Mouse (Mus musculus): ENCODE results near the gene Thtpa. TPM values are rescaled to one million over a fixed set of nuclear protein-coding genes. Genes with fewer than 3 reads are reported as not detected.

The Thtpa gene
- total RNA-seq, 2 experiments from 2014 or later: 13.2 to 17.5 TPM

- no peak for DNase-seq
These were observed 16.9 kb upstream of the Thtpa start for GRCm38 (mm10) chr14:55077481-55078365.

DNA sequence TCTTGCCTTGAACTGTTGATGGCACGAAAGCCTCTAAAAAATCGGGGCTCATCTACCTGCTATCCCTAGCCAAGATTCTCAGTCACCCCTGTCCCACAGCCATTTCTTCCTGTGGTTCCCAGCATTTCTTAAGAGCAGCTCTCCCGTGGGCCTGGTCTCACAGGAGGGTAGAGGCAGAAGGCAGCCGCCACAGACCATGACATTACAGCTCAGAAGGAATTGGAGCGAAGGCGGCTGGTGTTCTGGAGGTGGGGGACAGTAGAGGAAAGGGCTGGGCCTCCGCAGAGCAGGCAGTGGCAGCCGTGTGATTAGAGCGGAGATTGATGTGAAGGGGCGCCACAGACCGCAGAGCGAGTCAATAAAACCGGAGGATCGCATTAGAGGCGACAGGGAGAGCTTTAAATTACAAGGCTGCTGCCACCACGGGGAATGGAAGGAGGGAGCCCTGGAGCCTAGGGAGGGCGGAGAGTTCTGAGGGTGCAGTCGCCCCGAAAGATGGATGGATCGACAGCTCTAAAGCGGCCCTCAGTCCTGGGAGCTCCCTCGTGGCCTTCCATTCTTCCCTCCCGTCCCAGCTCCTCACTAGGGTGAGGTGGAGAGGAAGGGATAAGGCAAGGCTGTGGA is 16.1 kb upstream of the Thtpa start:
- no peak for DNase-seq

GRCm38 (mm10) chr14:55079214-55079970 is 15.2 kb upstream of the Thtpa start:
- peak; percentile 83 for DNase-seq

DNA sequence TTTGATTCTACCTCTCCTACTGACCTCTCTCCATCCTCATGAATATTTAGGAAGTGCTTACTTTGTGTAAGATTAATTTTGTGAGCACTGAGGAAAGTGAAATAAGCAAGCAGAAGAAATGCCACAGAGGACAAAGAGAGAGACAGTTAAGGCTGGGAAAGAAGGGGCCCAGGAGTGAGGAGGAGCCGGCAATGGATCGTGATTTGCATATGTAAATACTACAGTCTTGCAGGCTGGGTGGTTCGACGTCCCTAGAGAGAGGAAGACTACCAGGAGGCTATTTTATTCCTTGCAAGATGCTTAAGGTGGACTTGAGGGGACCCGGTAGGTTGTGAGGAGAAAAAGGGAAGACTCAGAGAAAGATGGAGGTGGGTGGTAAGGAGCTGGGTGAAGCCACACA is 13.5 kb upstream of the Thtpa start:
- DNase-seq: no peak

- no peak for DNase-seq
These were observed 11.1 kb upstream of the Thtpa start for GRCm38 (mm10) chr14:55083481-55083880.

DNA sequence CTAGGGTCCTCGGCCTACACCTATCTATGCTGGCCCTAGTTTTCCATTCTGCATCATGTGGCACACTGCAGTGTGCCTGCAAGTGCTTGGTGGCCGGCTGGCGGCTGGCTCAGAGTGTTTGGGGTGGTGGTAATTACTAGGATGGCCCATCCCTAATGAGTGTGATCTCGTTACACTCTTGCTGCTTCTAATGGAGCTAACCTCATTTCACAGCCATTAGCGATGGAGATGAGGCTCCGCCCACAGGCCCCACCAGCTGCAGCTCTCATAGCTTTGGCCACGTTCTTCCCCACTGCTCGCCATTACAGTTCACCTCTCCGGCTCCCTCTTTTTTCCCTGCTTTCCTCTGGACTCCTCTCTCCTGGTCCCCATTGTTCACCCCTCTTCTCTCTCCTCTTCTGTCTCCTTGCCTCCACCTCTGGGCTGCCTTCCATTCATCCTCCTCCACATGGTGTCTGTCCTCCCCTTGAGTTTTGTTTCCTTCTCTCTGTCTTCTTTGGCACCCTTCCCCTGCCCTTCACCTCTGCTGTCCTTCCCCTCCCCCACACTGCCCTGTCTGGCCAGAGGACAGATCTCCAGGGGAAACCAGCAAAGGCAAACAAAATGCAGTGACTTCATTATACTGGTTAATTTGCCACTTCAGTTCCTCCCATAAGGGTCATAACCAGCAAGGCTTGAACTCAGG is 9.1 kb upstream of the Thtpa start:
- DNase-seq: no peak

- no peak for DNase-seq
These were observed 8.5 kb upstream of the Thtpa start for GRCm38 (mm10) chr14:55086009-55086514.

GRCm38 (mm10) chr14:55089199-55089947 is 5.2 kb upstream of the Thtpa start:
- no peak for DNase-seq

GRCm38 (mm10) chr14:55091209-55091865 is 3.2 kb upstream of the Thtpa start:
- DNase-seq: no peak

- peak; percentile 95 for DNase-seq
These were observed 2.5 kb upstream of the Thtpa start, which contains the start of gene Zfhx2 for GRCm38 (mm10) chr14:55092011-55092577. Gene Zfhx2 (minus strand): TSS chr14:55092324.

GRCm38 (mm10) chr14:55093927-55094326 is 657 bp upstream of the Thtpa start:
- no peak for DNase-seq

DNA sequence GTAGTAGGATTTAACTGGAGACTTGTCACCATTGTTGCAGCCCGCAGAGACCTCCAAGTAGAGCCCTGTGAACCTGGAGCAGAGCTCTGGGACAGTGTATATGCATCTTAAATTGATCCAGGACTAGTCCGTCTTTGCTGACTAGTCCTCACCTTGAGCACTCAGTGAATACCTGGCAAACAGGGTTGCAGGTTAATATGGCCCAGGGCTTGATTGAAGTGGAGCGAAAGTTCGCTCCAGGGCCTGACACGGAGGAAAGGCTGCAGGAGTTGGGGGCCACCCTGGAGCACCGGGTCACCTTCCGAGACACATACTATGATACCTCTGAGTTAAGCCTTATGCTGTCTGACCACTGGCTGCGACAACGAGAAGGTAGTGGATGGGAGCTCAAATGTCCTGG is 679 bp downstream of the Thtpa start:
- no peak for DNase-seq

DNA sequence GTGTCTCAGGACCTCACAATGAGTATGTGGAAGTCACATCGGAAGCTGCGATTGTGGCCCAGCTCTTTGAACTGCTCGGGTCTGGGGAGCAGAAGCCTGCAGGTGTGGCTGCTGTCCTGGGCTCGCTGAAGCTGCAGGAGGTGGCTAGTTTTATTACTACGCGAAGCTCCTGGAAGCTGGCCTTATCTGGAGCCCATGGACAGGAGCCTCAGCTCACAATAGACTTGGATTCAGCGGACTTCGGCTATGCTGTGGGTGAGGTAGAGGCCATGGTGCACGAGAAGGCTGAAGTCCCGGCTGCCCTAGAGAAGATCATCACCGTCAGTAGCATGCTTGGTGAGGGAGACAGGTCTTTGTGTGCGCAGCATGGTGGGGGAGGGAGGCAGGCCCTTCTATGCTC is 1.1 kb downstream of the Thtpa start:
- no peak for DNase-seq

DNA sequence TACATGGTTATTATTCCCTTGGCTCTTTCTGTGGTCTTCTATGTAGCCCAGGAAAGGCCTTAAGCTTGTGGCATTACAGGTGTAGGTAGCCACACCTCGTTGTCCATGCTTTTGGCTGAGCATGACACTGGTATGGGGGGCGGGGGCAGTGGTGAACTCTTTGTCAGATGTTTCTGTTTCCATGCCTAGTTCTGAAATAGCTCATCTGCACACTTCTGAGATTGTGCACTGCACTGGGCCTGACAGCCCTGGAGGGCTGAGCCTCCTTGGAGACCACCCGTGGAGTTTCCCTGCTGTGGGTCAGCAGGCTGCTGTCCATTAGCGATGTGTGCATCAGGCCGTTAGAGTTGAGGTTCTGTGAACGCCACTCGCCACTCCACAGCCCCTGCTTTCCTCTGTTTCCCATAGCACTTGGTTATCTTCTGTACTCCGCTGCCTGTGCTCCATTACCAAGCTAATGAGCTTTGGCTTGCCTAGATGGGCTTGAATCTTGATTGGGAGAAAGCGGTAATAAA is 2.0 kb downstream of the Thtpa start:
- no peak for DNase-seq

GRCm38 (mm10) chr14:55097646-55098045 is 3.1 kb downstream of the Thtpa start:
- no peak for DNase-seq

- DNase-seq: no peak
These were observed 3.5 kb downstream of the Thtpa start for GRCm38 (mm10) chr14:55098067-55098466.

GRCm38 (mm10) chr14:55101592-55101991 is 7.0 kb downstream of the Thtpa start:
- DNase-seq: peak; percentile 65

- no peak for DNase-seq
These were observed 7.7 kb downstream of the Thtpa start for GRCm38 (mm10) chr14:55102253-55102785.

GRCm38 (mm10) chr14:55104365-55104764 is 9.8 kb downstream of the Thtpa start:
- no peak for DNase-seq

DNA sequence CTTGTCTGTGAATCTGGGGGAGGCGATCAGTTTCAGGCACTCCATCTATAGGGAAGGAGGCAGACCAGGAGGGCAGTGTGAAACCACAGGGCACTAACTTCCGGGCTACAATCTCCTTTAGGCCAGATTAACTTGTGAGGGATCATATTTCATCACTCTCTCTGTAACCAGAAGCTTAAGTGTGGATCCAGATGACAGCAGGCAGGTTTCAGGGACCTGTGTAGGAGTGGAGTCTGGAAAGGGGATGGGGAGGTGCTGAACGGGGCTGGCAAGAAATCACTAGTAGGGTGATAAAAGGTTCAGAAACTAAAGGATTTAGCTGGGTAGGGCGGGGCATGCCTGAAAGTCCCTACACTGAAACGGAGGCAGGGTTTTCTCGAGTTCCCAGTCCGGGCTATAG is 10.8 kb downstream of the Thtpa start:
- DNase-seq: no peak

Measured in adrenal gland, postnatal 10 days (tissue).